ENCODE assay signal across 10 mouse cellular contexts in genomic region chr7:99981311-99981710, GRCm38 (mm10). TPM values are rescaled to one million over a fixed set of nuclear protein-coding genes. Genes with fewer than 3 reads are reported as not detected.
DNase-seq lines count a peak whose midpoint lies in the region; ATAC-seq lines count a peak whose summit lies in the region.
"Had no signal": no experiment of that assay in that cellular context is flagged by ENCODE, and none has a peak within 500 bp of the region (broad histone marks: within the 10 kb centered on the region; RNA-seq: fewer than 3 reads in every experiment).

No protein-coding gene starts in this region.

- no peak overlapping the region for H3K9ac ChIP-seq in forebrain, embryonic 13.5 days
- H3K9ac ChIP-seq in forebrain, embryonic 16.5 days (replicated peaks; ENCODE audit: low read depth, low read length), result no peak overlapping the region
- H3K9ac ChIP-seq in hindbrain, embryonic 16.5 days (ENCODE audit: low read depth, low read length), result no peak overlapping the region; the same call in 1 of the 2 replicates

- H3K27me3 ChIP-seq in forebrain, embryonic 13.5 days, result no peaks in the 10 kb centered on the region
- no peaks in the 10 kb centered on the region for H3K27me3 ChIP-seq in forebrain, embryonic 16.5 days (replicated peaks; ENCODE audit: control insufficient read depth, insufficient read depth, low read length)
- no peaks in the 10 kb centered on the region for H3K27me3 ChIP-seq in hindbrain, embryonic 16.5 days (replicated peaks; ENCODE audit: control insufficient read depth, insufficient read depth, low read length)

- WGBS in forebrain, embryonic 13.5 days, result 6% methylated on average over 2 of the region's 2 CpGs
- 3% methylated on average over 2 of the region's 2 CpGs for WGBS in forebrain, embryonic 16.5 days
- 3% methylated on average over 2 of the region's 2 CpGs for WGBS in hindbrain, embryonic 16.5 days

- no peak overlapping the region for H3K4me3 ChIP-seq in forebrain, embryonic 13.5 days
- no peak overlapping the region for H3K4me3 ChIP-seq in forebrain, embryonic 16.5 days (replicated peaks; ENCODE audit: low read length)
- no peak overlapping the region for H3K4me3 ChIP-seq in hindbrain, embryonic 16.5 days (ENCODE audit: low read length)

- DNase-seq in 416B (ENCODE audit: low read depth), result peak; percentile 56
- peak; percentile 75 to 85 for DNase-seq in cerebellum, postnatal 10 days
- DNase-seq in lung, postnatal 14 days, result peak; percentile 38
- no peak for DNase-seq in thymus, postnatal 10 days (ENCODE audit: low spot score in 2 of 2)

- H3K4me2 ChIP-seq in forebrain, embryonic 13.5 days, result no peak overlapping the region
- no peak overlapping the region for H3K4me2 ChIP-seq in forebrain, embryonic 16.5 days (ENCODE audit: low read length)
- peak overlapping the region; percentile 23; the same call in 1 of the 2 replicates for H3K4me2 ChIP-seq in hindbrain, embryonic 16.5 days (ENCODE audit: low read length)

- ATAC-seq in forebrain, embryonic 13.5 days, result no peak
- no peak for ATAC-seq in forebrain, embryonic 16.5 days
- ATAC-seq in hindbrain, embryonic 16.5 days, result no peak
- no peak for ATAC-seq in megakaryocyte progenitor cell, adult 5-6 weeks (replicated peaks; ENCODE audit: poor library complexity)

- H3K36me3 ChIP-seq in forebrain, embryonic 13.5 days (ENCODE audit: poor library complexity, severe bottlenecking), result 0 out of 2 replicates have a peak, but pooled peaks cover 2% of the 10 kb centered on the region
- no peaks in the 10 kb centered on the region for H3K36me3 ChIP-seq in forebrain, embryonic 16.5 days (ENCODE audit: control insufficient read depth, insufficient read depth)
- H3K36me3 ChIP-seq in hindbrain, embryonic 16.5 days (ENCODE audit: control insufficient read depth, insufficient read depth, low read length), result no peaks in the 10 kb centered on the region

- peaks cover 20% of the 10 kb centered on the region for H3K4me1 ChIP-seq in forebrain, embryonic 13.5 days
- peaks cover 15% of the 10 kb centered on the region for H3K4me1 ChIP-seq in forebrain, embryonic 16.5 days (replicated peaks; ENCODE audit: control insufficient read depth, insufficient read depth, low read length)
- H3K4me1 ChIP-seq in hindbrain, embryonic 16.5 days (ENCODE audit: control insufficient read depth, insufficient read depth, low read depth, low read length), result peaks cover 13% of the 10 kb centered on the region

- peak overlapping the region; percentile 8; the same call in 1 of the 2 replicates for H3K27ac ChIP-seq in forebrain, embryonic 13.5 days
- H3K27ac ChIP-seq in forebrain, embryonic 16.5 days (ENCODE audit: low read length), result no peak overlapping the region
- H3K27ac ChIP-seq in hindbrain, embryonic 16.5 days (ENCODE audit: low read depth, low read length), result peak overlapping the region; percentile 59

- H3K9me3 ChIP-seq in forebrain, embryonic 13.5 days (replicated peaks), result no peaks in the 10 kb centered on the region; the same call in 1 of the 2 replicates
- H3K9me3 ChIP-seq in forebrain, embryonic 16.5 days (ENCODE audit: control insufficient read depth, low read length), result no peaks in the 10 kb centered on the region
- no peaks in the 10 kb centered on the region for H3K9me3 ChIP-seq in hindbrain, embryonic 16.5 days (ENCODE audit: control insufficient read depth, low read length)
- H3K9me3 ChIP-seq: G1E had no signal

RNA-seq across cellular contexts. Expression of gene Rnf169, which starts 1.1 kb away (rescaled TPM):
- 3.8 and 5.5 TPM in 2 replicates for polyA plus RNA-seq in forebrain, embryonic 13.5 days (2015; fragmentation: Nextera tagmentation; extraction: Ambion mirVana)
- 5.5 TPM in 2 replicates for polyA plus RNA-seq in forebrain, embryonic 16.5 days (2015; fragmentation: Nextera tagmentation; extraction: Ambion mirVana)
- 4.1 and 4.2 TPM in 2 replicates for polyA plus RNA-seq in hindbrain, embryonic 16.5 days (2015; fragmentation: Nextera tagmentation; extraction: Ambion mirVana)
- 11.3 and 13.3 TPM in 2 replicates for total RNA-seq in megakaryocyte progenitor cell, adult 5-6 weeks (2015)
- 14.1 and 18.3 TPM in 2 replicates for total RNA-seq in megakaryocyte progenitor cell, adult 5-6 weeks (2017)

RNA-seq across cellular contexts. Expression of gene Chrdl2, which starts 24.7 kb away (rescaled TPM):
- polyA plus RNA-seq in forebrain, embryonic 13.5 days (2015; fragmentation: Nextera tagmentation; extraction: Ambion mirVana), result not detected in 2 replicates
- polyA plus RNA-seq in forebrain, embryonic 16.5 days (2015; fragmentation: Nextera tagmentation; extraction: Ambion mirVana), result 0.16 and 0.30 TPM in 2 replicates
- 0.88 and 1.1 TPM in 2 replicates for polyA plus RNA-seq in hindbrain, embryonic 16.5 days (2015; fragmentation: Nextera tagmentation; extraction: Ambion mirVana)
- not detected in 2 replicates for total RNA-seq in megakaryocyte progenitor cell, adult 5-6 weeks (2015)
- not detected in 2 replicates for total RNA-seq in megakaryocyte progenitor cell, adult 5-6 weeks (2017)
- polyA plus RNA-seq: G1E; heart, embryonic 16.5 days had no signal

Comparison
In these comparisons a context has a peak if more than half of its experiments do, and no peak if none do; other contexts are left out.
1. DNase-seq: peak in 416B (single experiment), cerebellum, postnatal 10 days (2 of 2) and lung, postnatal 14 days (single experiment); none in thymus, postnatal 10 days (0 of 2).